Mouse (Mus musculus) forebrain, embryonic 14.5 days (tissue): Measurements from ENCODE around the gene Nemp1. TPM values are rescaled to one million over a fixed set of nuclear protein-coding genes. Genes with fewer than 3 reads are reported as not detected.

Experiments used
- ATAC-seq: fragments of 200-750 bp; cut with Nextera tagmentation; 2 replicates; pipeline ENCODE4 v1.8.0; 2017; ENCODE audit warnings: mild to moderate bottlenecking, moderate library complexity
- DNase-seq: peaks from one replicate; pipeline ENCODE4 v3.0.0-alpha.2; 2015; ENCODE audit warnings: low spot score
- H3K27ac ChIP-seq: fragments of 300-500 bp; sonication (generic); 2 replicates; pipeline ENCODE4 v1.5.1; 2014; ENCODE audit warnings: low read depth, mild to moderate bottlenecking, control low read depth, low read length, moderate library complexity
- H3K27me3 ChIP-seq: fragments of 300-500 bp; sonication (generic); replicated peaks from 2 replicates; pipeline ENCODE4 v1.6.1; 2014; ENCODE audit warnings: low read length, control low read depth, mixed read lengths; ENCODE audit not compliant: control insufficient read depth, insufficient read depth
- H3K36me3 ChIP-seq: fragments of 300-500 bp; sonication (generic); 2 replicates; pipeline ENCODE4 v1.6.1; 2014; ENCODE audit warnings: low read length, control low read depth; ENCODE audit not compliant: control insufficient read depth, insufficient read depth
- H3K4me1 ChIP-seq: fragments of 300-500 bp; sonication (generic); 2 replicates; pipeline ENCODE4 v1.6.1; 2014; ENCODE audit warnings: antibody characterized with exemption, low read length, control low read depth; ENCODE audit not compliant: control insufficient read depth, insufficient read depth
- H3K4me2 ChIP-seq: fragments of 300-500 bp; sonication (generic); 2 replicates; pipeline ENCODE4 v1.6.1; 2014; ENCODE audit warnings: mild to moderate bottlenecking, control low read depth, low read length
- H3K4me3 ChIP-seq: fragments of 300-500 bp; sonication (generic); 2 replicates; pipeline ENCODE4 v1.5.1; 2014; ENCODE audit warnings: low read depth, low read length, control low read depth
- H3K9ac ChIP-seq: fragments of 300-500 bp; sonication (generic); 2 replicates; pipeline ENCODE4 v1.6.1; 2014; ENCODE audit warnings: mild to moderate bottlenecking, low read length, control low read depth, moderate library complexity
- H3K9me3 ChIP-seq: fragments of 300-500 bp; sonication (generic); replicated peaks from 2 replicates; pipeline ENCODE4 v1.6.1; 2016; ENCODE audit warnings: low read length, control low read depth, mixed read lengths; ENCODE audit not compliant: control insufficient read depth
- WGBS: fragments of 180-500 bp; shearing (Covaris S2); extraction: QIAGEN DNeasy Blood & Tissue Kit; methylation state at CpG from one replicate; pipeline ENCODE4 v1.1.7; 2014; 5-methylcytosine and 5-hydroxymethylcytosine counted together
- polyA plus RNA-seq: library from polyadenylated mRNA; unstranded; fragments of >200 nt; fragmentation: Nextera tagmentation; extraction: Ambion mirVana; gene quantifications from 2 replicates; pipeline ENCODE4 v1.2.1, GENCODE M21; 2014

Gene Nemp1
- polyA plus RNA-seq, result 5.8 TPM in 2 replicates

GRCm38 (mm10) chr10:127666501-127667268 is at the start of gene Nemp1:
Gene Nemp1, plus strand, starts transcription at chr10:127666901.
- Histone ChIP-seq H3K27me3 (peaks cover 55% of the 10 kb centered on the region), H3K36me3 (no peaks in the 10 kb centered on the region), H3K9me3 (no peaks in the 10 kb centered on the region), H3K4me2 (peak within 1 kb of the TSS; percentile 93), H3K4me1 (peaks cover 20% of the 10 kb centered on the region), H3K4me3 (peak within 1 kb of the TSS; percentile 50), H3K9ac (peak within 1 kb of the TSS; percentile 68), H3K27ac (no peak within 1 kb of the TSS)
- ATAC-seq, result peak; percentile 58
- WGBS, result under 1% methylated on average over 65 of the region's 73 CpGs
- DNase-seq, result no peak

- DNase-seq, result no peak
- peak overlapping the region; percentile 1; the same call in 1 of the 2 replicates for H3K4me2 ChIP-seq
- H3K9me3 ChIP-seq, result no peaks in the 10 kb centered on the region
- H3K36me3 ChIP-seq, result peaks cover 4% of the 10 kb centered on the region
- H3K27ac ChIP-seq, result no peak overlapping the region
- 74% methylated on average over 4 of the region's 4 CpGs for WGBS
- no peak overlapping the region for H3K9ac ChIP-seq
- no peak for ATAC-seq
- peaks cover 41% of the 10 kb centered on the region for H3K4me1 ChIP-seq
- H3K4me3 ChIP-seq, result no peak overlapping the region
- no peaks in the 10 kb centered on the region for H3K27me3 ChIP-seq
Observed at GRCm38 (mm10) chr10:127617294-127617693, 49.4 kb upstream of the Nemp1 start.

GRCm38 (mm10) chr10:127618173-127618572 is 48.5 kb upstream of the Nemp1 start:
- H3K4me2 ChIP-seq, result peak overlapping the region; percentile 84
- peaks cover 41% of the 10 kb centered on the region for H3K4me1 ChIP-seq
- no peaks in the 10 kb centered on the region for H3K27me3 ChIP-seq
- no peaks in the 10 kb centered on the region for H3K9me3 ChIP-seq
- 62% methylated on average over 6 of the region's 6 CpGs for WGBS
- H3K27ac ChIP-seq, result no peak overlapping the region
- no peak overlapping the region for H3K4me3 ChIP-seq
- no peak overlapping the region for H3K9ac ChIP-seq
- ATAC-seq, result no peak
- no peak for DNase-seq
- no peaks in the 10 kb centered on the region for H3K36me3 ChIP-seq

- peak overlapping the region; percentile 94 for H3K9ac ChIP-seq
- H3K9me3 ChIP-seq, result no peaks in the 10 kb centered on the region
- peaks cover 41% of the 10 kb centered on the region for H3K4me1 ChIP-seq
- H3K4me2 ChIP-seq, result peak overlapping the region; percentile 84
- no peak overlapping the region for H3K27ac ChIP-seq
- H3K27me3 ChIP-seq, result no peaks in the 10 kb centered on the region
- H3K4me3 ChIP-seq, result peak overlapping the region; percentile 73
- no peak for DNase-seq
- ATAC-seq, result no peak
- 35% methylated on average over 8 of the region's 8 CpGs for WGBS
- no peaks in the 10 kb centered on the region for H3K36me3 ChIP-seq
Observed at GRCm38 (mm10) chr10:127619119-127619721, 47.5 kb upstream of the Nemp1 start.

GRCm38 (mm10) chr10:127619941-127620405 is 46.7 kb upstream of the Nemp1 start:
- DNase-seq, result no peak
- ATAC-seq, result peak; percentile 0; the same call in 1 of the 2 replicates
- Histone ChIP-seq H3K4me1 (peaks cover 36% of the 10 kb centered on the region), H3K9ac (peak overlapping the region; percentile 94), H3K9me3 (no peaks in the 10 kb centered on the region), H3K27me3 (no peaks in the 10 kb centered on the region), H3K4me2 (peak overlapping the region; percentile 84), H3K4me3 (peak overlapping the region; percentile 73), H3K36me3 (no peaks in the 10 kb centered on the region), H3K27ac (peak overlapping the region; percentile 87)
- under 1% methylated on average over 12 of the region's 12 CpGs for WGBS

GRCm38 (mm10) chr10:127620406-127621190 is 46.1 kb upstream of the Nemp1 start, which contains the start of gene Lrp1:
Gene Lrp1, minus strand, starts transcription at chr10:127621148.
- WGBS, result under 1% methylated on average over 28 of the region's 32 CpGs
- no peaks in the 10 kb centered on the region for H3K9me3 ChIP-seq
- peak within 1 kb of the TSS; percentile 94 for H3K9ac ChIP-seq
- peak within 1 kb of the TSS; percentile 73 for H3K4me3 ChIP-seq
- no peaks in the 10 kb centered on the region for H3K27me3 ChIP-seq
- DNase-seq (peak; percentile 79), ATAC-seq (peak; percentile 81)
- peak within 1 kb of the TSS; percentile 87 for H3K27ac ChIP-seq
- H3K36me3 ChIP-seq, result no peaks in the 10 kb centered on the region
- H3K4me1 ChIP-seq, result peaks cover 36% of the 10 kb centered on the region
- peak within 1 kb of the TSS; percentile 84 for H3K4me2 ChIP-seq

GRCm38 (mm10) chr10:127621191-127622056 is 45.3 kb upstream of the Nemp1 start:
- no peaks in the 10 kb centered on the region for H3K27me3 ChIP-seq
- peak overlapping the region; percentile 84 for H3K4me2 ChIP-seq
- ATAC-seq (peak; percentile 84), DNase-seq (peak; percentile 95)
- peak overlapping the region; percentile 87 for H3K27ac ChIP-seq
- H3K9ac ChIP-seq, result peak overlapping the region; percentile 94
- WGBS, result 2% methylated on average over 37 of the region's 39 CpGs
- H3K4me3 ChIP-seq, result peak overlapping the region; percentile 73
- H3K4me1 ChIP-seq, result peaks cover 30% of the 10 kb centered on the region
- no peaks in the 10 kb centered on the region for H3K36me3 ChIP-seq
- no peaks in the 10 kb centered on the region for H3K9me3 ChIP-seq

- H3K9me3 ChIP-seq, result no peaks in the 10 kb centered on the region
- ATAC-seq, result 0 out of 2 replicates have a peak, but pooled peaks have one; percentile 13
Observed at GRCm38 (mm10) chr10:127622057-127622392, 44.7 kb upstream of the Nemp1 start.

More at GRCm38 (mm10) chr10:127622057-127622392, 44.7 kb upstream of the Nemp1 start:
- H3K4me2 ChIP-seq, result peak overlapping the region; percentile 84
- H3K27me3 ChIP-seq, result no peaks in the 10 kb centered on the region
- H3K27ac ChIP-seq, result 0 out of 2 replicates have a peak overlapping the region, but pooled peaks have one; percentile 87
- peak overlapping the region; percentile 73 for H3K4me3 ChIP-seq
- H3K9ac ChIP-seq, result peak overlapping the region; percentile 94
- peak; percentile 39 for DNase-seq
- H3K36me3 ChIP-seq, result no peaks in the 10 kb centered on the region
- 1% methylated on average over 13 of the region's 13 CpGs for WGBS
- peaks cover 26% of the 10 kb centered on the region for H3K4me1 ChIP-seq
